Mouse (Mus musculus) cerebellum, adult 9-11 months (tissue): ENCODE measurements at regions not wholly inside any gene's neighbourhood (a gene's known extent, or its start where the extent isn't known, plus 50 kb on each side); places are given as distances from the start of the nearest gene placed in this dataset.

Experiments used
- DNase-seq: peaks from one replicate; pipeline ENCODE4 v3.0.0; 2022

DNA sequence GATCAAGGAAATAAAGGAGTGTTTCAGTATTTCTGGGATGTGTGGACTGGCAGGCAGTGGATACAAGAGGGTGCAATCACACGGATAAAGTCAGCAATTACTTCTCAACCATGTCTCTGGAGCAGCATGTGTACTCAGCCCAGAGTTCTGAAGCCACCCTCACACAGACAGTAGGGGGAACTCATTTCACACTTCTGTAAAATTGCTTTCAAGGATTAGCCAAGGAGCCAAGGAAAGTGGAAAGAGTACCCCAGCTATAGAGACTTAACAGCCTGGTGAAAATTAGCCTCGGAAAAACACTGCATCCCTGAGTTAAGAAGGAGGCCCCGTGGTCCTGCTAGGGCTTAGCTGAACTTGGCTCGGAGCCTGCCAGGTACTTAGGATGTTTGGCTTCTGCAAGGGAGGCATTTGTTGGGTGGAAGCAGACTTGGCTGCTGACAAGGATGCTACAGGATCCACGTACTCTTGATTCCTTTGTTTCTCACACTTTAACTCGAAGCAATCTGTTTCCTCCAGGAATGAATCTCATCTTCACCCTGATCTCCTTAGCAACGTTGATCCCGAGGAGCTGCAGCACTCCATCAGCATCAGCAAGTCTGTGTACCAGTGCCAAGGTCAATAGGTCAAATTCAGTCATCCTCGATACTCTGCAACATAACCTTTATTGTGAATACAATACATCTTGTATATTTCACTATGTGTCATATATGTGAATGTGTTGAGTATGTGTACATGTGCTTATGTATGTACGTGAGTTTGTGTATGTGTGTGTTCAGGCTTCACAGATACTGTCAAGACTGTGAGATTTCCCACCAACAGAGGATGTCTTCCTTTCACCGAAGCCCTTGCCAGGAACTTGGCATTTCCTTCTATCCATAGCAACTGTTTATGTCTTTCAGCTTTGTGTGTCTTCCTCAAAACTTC, 326.8 kb downstream of the 1700129C05Rik start:
- DNase-seq: no peak

DNA sequence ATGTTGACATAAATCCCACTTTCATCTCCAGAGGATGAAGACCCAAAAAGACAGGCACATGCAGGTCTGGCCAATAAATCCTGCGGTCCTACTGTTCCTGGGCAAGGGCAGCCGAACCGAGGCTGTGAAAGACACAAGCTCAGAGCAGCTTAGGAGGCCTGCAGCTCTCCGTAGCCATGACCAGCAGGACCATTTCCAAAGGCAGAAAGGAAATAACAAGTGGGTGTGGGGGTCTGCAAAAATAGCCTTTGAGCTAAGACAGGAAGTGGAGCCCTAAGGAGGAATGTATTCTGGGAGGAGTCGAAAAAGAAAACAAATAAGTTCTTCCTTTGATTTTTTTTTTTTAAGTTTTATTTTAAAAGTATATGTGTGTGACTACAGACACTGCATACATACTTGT, 330.1 kb downstream of the 1700129C05Rik start:
- no peak for DNase-seq

DNA sequence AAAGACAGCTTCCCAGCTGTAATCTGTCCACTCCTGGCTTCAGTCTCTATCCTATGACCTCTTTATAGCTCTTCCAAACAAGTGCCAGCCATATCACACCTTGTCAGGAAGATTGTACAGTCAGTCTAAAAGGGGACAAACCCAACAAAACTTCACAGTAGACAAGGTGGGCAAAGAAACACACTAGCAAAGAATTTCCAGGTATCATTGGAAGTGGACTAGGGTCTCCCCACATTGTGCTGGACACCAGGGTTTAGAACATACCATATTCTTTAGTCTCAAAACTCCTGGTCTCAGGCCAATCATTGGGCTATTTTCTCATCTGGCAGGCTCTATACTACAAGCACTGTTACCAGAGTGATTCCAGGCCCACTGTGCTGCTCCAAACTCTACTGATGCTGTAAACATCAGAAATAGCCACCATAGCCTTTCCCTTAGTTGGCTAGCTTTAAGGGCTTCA, 341.3 kb downstream of the 1700129C05Rik start:
- no peak for DNase-seq

DNA sequence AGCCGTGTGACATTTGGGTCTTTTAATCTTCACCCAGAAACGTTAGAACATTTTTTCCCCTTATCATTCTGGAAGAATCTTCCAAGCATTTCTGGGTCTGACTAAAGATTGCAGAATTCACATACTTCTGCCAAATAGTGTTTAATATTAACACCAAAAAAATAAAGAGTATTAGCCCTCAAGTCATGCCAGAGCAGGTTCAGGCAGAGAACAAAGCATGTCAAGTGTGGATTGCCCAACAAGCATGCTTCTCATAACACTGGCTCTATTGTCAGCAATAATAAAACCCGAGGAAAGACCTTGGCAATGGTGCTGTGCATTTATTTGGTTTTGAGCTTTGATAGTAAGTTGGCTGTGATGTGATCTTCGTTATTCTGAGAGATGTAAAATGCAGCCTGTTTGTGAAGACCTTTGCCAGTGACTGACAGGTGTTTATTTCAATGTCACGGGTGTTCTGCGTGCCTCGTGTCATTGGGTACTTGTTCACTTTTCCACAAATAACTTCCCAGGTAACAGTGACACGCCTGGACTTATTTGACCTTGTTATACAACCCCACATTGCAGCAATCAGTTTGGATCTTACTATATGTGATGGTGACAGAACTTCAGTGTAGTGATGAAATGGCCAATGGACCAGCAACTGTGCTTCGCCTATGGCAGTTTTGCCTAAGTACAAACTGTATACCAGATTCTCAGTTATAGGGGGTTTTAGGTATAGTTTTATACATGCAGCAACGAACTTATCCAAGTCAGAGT, 354.3 kb downstream of the 1700129C05Rik start:
- peak; percentile 8 for DNase-seq

DNA sequence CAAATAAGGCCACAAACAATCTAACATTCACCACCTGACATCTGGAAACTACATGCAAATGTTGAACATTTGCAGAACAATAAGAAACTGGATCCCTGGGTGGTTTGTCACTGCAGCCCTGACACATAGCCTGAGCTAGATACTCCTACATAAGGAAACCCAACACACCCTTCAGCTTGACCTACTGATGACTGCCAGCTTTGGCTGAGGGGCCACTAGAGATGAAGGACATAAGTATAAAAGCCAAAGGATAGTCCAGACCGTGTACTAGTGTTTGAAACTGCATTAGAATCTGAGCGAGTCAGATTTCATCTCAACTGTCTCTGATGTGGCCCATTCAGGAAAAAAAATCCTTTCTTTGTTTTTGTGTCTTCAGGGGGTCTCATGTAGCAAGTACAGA, 355.1 kb downstream of the 1700129C05Rik start:
- DNase-seq: peak; percentile 20

DNA sequence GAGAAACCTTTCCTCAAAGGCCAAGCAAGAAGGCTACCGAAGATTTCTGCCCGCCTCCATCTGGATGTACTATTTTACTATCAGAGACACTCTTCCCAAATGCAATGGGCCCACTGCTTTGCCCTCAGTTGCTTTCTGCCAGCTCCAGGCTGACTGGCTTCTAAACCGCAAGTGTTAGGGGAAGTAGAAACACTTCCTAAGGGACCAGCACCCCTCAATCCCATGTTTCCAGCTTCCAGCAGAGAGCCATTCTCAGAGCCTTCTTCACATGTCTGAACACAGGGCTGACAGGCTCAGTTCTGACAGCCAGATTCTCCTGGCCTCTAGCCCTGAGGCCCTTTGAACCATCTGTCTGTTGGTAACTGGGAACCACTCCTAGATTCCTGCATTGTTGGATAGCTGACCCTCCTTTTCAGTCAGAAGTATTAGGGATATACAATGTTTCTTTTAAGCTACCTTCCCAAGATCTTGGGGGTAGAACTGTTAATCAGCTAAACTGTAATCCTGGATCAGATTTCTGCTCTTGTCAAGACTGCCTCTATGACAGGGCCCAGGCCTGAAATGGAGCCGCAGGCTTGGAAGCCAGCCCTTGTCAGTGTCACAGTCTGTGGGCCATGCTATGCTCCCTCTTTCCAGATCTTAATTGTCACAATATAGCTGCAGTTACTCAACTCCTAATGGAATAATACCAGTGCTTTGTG, 355.8 kb downstream of the 1700129C05Rik start:
- DNase-seq: peak; percentile 92

DNA sequence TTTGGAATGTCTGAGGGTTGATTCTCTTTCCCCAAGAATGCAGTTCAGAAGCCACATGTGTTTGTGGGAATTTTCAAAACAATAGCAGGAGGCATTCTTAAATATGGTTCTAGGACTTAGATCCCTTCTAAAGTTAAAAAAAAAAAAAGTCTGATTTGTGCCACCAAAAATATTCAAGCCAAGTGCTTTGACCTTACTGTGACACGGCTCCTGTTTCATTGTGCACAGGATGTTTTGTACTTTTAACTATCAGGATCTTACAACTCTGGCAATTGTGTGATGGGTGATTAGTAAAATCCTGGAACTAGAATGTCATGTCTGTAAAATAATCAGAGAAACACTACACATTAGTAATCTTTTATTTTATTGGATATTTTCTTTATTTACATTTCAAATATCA, 359.5 kb downstream of the 1700129C05Rik start:
- no peak for DNase-seq

DNA sequence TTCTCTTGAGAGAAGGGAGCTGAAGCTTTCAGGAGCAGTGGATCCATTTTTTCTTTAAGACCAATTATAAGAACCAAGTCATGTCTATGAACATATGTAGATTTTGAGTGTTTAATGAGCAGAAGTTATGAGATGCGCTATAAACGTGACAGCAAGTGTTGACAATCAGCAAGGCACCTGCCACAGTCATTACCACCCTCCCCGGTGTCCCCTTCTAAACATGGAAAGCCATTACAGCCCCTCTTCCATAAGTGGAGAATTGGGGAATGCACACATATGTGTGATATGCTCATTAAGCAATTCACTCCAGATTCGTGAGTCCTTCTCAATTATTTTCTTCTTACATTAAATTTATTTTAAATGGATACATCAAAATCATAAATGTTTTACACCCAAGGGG, 362.4 kb downstream of the 1700129C05Rik start:
- no peak for DNase-seq

DNA sequence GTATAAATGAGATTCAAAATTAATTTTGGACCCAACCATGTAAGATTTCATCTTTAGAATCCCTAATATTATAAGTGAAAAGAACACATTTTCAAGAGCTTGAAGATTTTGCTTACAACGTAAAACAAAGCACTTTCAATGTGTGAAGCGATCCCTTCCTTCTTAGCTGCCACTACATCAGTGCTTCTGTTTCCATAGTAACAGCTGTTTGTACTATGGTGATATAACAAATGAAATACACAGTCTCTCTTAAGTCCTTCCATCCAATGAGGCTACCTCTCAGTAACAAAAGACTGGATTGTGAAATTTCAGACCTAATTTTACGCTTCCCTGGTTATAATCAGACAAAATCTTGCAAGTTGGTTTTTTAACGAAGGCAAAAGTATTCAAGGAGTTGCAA, 364.0 kb downstream of the 1700129C05Rik start:
- DNase-seq: no peak

DNA sequence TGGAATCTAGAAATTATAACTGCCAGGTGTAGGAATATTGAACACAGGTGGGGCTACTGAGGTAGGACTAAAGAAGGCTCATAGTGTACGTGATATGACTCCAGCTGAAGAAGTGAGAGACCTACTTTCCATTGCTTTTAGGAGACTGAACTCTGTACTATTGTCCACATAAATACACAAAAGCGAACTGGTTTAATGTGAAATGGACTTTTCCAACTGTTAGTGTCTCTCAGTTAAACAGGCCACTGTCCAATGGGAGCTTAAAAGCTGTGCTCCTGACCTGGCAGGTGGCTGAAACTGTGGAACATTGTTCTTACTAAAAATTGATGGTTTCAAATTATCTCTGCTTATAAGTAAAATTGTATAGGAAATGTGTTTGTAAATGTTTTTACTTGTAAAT, 381.4 kb downstream of the 1700129C05Rik start:
- no peak for DNase-seq

DNA sequence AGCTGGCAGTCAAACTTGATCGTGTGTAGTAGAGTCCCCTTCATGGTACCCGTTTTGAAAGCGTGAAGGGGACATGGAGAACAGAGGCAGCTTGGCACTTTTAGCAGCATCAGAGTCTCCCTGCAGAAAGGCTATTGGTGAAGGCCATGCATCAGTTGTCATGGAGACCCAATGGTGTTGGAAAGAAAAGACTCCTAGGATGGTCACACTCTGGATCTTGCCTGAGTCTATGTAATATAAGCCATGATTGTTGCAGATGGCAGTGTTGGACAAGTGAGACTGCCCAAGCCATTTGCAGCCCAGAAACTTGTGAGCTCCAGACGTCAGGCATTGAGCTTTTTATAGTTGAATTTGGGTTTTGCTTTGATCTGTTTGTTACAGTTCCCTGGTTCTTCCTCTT, 382.9 kb downstream of the 1700129C05Rik start:
- no peak for DNase-seq

DNA sequence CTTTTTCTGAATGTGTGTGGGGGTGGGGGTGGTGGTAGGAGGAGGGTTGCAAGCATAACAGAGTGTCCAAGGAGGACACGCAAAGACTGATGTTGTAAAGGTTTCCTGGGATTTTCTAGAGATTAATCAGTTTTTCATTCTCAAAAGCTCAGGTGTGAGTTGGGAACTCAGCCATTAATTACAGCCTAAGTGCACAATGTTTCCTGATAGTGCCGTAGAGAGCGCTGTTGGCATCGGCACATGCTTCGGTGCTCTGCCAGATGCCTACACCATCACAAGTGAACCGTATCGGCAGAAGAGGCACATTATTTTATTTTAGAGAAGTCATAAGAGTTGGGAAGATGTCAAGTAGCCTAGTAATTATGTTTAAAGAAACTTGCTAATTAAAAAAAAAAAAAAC, 388.9 kb downstream of the 1700129C05Rik start:
- no peak for DNase-seq

DNA sequence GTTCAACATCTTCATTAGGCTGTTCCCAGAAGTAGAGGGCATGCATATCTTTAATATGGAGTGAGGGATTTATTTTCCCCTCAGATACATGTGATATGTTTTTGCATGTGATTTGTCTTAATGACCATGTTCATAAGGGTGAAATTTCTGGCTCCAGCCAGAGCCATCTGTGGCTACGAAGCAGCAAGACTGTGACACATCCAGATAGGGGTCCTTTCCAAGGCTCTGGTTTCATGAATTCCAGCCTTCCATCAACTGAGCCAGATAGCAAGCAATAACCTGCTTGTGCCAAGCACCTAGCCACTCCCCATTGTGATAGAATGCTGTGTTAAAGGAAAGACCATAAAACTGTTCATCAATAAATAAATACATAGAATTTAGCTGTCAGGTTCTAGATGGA, 389.6 kb downstream of the 1700129C05Rik start:
- no peak for DNase-seq

DNA sequence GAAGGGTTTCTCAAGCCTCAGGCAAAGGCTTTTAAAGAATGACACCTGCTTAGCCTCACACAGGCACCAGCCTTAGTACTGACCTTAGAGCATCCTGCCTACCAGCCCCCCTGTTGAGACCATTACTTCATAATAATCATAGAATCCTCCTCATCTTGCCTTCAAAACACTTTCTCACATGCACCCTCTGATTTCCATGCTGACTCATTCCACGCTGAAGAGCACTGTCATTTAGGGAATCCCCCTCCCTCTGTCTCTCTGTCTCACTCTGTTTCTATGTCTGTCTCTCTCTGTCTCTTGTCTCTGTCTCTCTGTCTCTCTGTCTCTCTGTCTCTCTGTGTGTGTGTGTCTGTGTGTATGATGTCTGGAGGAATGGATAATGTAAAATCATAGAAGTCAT, 416.3 kb downstream of the 1700129C05Rik start:
- DNase-seq: no peak

DNA sequence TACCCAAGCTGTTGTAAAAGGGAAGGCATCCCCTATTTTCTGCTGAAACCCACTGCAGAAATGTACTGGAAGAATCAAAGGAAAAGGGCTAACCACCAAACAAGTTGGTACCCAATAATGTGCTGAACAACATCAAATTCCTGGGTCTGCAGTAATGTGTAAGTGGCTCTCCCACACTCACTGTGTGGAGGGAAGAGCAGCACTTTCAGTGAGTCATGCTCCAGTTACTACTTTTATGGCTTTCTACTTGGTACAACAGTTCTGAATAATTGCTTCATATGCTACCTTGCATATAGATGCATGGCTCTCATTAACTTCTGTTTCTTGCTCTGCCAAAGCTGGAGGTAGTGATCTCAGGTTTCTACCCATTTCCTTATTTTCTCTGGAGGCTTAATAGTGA, 427.8 kb downstream of the 1700129C05Rik start:
- no peak for DNase-seq

DNA sequence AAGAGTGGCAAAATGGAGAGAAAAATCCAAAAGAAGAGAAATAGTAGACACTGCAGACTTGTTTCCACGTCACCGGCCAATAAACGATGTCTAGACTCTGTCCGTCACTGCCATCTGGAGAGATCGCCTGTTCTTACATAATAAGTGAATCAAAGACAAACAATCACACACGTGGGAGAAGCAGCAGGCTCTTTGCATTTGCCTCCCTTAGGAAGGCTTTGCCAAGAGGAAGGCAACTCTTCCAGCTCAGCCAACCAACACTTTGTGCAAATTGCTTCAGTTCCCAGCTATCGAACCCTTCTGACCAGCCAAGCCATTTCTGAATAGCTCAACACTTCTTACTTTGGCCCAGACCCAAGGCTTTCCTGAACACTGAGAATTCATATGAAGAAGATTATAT, 432.8 kb downstream of the 1700129C05Rik start:
- peak; percentile 63 for DNase-seq

DNA sequence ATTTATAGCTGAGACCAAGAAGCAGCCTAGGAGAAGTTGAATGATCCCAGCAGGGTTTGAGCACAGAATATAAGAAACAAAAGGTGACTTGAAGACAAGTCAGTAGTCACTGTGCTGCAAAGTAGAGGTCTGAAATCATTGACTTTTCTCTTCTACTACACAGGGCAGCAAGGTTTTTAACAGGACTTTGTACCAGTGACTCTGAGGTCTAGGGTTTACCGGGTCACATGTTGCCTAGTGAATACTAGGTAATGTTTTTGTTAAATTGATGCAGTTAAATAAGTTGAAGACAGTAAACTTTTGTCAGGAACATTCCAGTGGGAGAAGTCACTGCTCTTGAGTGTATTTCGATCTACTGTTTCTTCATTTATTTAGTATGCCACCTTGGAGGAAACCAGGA, 433.4 kb downstream of the 1700129C05Rik start:
- no peak for DNase-seq

DNA sequence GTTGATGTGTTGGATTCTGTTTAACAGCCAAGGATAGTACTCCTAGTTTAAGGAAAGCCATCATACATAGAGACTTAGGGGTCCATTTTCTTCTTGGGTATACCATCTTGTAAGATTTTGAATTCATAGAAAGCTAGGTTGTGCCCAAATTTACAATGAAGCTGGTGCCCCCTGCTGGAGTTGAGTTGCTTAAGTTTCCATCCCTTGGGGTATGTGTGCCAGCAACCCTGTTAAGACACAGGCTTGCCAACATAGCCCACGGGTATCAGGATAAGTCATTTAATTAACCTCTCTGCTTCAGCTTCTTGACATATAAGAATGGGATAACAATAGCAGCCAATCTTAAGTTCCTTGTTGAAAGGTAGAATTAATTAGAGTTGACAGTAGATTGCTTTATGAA, 440.9 kb downstream of the 1700129C05Rik start:
- DNase-seq: peak; percentile 19

DNA sequence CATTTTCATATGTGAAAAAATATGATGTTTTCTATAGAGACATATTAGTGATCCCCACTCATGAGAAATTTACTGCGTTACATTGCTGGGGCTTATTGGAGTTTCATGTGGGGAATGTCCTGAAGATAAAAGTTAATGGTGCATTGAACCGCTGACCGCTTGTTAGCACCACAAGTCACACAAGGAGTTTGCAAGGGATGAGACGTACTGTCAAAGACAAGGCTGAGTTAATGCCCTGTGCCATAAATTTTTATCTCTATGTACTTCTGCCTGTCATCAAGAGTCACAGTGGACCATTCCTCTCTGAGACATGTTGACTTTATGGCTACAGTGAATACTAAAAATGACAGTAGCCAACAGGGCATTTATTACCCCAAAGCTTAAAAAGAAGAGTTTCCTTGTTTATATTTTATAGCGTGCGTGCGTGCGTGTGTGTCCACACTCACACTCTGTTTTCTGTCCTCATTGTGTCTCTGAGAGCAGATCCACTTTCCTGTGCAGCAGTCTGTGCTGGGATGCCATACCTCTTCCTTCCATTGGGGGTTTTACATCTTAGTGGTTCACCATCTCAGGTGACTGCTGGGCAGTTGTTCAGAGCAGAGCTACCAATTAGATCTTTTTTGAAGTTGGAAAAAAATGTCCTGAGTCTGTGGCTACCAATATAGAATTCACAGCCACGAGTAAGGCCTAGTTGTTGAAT, 451.4 kb downstream of the 1700129C05Rik start:
- DNase-seq: no peak

DNA sequence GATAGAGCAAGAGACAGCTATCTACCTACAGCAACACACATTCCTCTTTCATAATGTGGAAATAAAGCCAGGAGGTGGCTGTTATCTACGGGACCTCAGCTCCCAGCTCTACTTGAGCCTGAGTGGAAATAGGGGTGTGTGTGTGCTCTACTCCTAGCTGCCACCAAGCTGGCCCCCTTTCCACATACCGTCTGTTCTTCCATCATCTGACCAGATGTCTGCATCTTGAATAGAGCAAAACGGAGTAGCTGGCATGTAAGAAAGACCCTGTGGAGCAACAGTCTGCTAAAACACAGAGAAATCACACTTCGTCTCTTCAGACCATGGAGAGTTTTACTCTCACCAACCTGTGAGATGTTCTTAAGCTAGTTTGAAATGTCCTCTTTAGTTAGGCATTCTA, 454.9 kb downstream of the 1700129C05Rik start:
- no peak for DNase-seq

DNA sequence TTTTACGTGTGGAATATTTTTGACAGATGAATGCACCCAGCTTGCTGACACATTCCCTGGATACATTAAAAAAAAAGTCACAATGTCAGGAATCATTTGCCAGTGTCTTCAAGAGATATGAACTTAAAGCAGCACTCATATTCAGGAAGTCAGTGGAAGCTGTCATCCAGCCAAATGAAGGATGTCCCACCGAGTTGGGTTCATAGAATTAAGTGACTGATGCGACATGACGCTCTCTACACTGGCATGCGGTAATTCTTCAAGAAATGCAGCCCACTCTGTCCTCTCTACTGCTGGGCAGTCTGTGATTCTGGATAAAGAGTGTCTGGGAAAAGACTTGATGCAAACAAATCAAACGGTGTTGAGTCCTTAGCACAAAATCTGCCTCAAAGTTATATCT, 463.9 kb downstream of the 1700129C05Rik start:
- no peak for DNase-seq

DNA sequence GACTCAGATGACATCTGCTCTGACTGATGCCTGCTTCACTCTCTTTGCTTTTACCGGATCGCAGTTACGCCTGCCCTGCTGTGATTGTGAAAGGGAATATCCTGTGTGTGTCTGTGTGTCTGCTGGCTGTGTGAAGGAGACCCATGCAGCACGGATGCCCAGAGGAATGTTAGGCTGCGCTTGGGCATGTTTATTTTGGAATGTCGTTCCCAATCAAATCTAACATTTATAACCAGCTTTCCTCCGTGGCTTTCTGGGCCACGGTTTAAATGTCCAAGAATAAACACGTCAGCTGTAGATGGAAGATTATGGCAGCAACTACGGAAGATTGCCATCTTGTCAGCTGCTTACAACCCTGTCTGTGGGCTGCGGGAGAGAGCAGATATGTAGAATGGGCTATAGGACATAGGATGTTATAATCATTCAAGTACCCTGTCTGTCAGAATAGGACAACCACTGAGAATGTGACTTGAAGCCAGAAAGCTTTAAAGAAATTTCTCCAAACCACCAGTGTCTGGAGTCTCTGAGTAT, 464.5 kb downstream of the 1700129C05Rik start:
- DNase-seq: no peak

DNA sequence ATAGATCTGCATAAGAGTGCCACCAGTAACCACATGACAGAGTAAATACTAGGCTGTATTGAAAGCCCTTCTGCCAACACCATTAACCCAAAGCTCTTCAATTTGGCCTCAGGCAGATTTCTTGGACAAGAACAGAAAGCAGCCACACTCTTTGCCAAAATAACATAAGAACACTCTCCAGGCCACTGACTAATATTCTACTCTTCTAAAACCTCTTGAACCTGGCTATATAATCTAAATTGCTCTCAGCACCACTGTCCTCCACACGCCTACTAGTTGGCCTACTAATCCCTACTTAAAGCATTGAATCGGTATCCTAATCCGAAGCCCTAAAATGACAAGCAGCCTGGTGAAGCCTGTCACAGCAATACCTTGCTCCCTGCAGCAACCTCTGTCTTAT, 467.5 kb downstream of the 1700129C05Rik start:
- DNase-seq: no peak
